Mouse (Mus musculus): ENCODE data around the gene Il22ra1.
A peak's percentile ranks its signal among the peaks of the same experiment; 100 is the strongest.

Il22ra1 gene

GRCm38 (mm10) chr4:135766976-135767375, 39.0 kb downstream of the Il22ra1 start:
- Histone ChIP-seq H3K27me3 (ENCODE audit: insufficient read depth, low read length) (peaks cover 4% of the 10 kb centered on the region), H3K36me3 (ENCODE audit: insufficient read depth, low read length) (no peaks in the 10 kb centered on the region), H3K9me3 (ENCODE audit: low read length) (no peaks in the 10 kb centered on the region), H3K4me1 (replicated peaks; ENCODE audit: low read depth, low read length) (peaks cover 49% of the 10 kb centered on the region), H3K4me3 (replicated peaks; ENCODE audit: low read length) (no peak overlapping the region)
- no peak for TF ChIP-seq CTCF (conservative IDR thresholded peaks at IDR 0.05; ENCODE audit: low read length)
- no peak for TF ChIP-seq POU5F1 (IDR thresholded peaks at IDR 0.05; ENCODE audit: borderline replicate concordance, low read length)
- TF ChIP-seq NANOG (IDR thresholded peaks at IDR 0.05; ENCODE audit: borderline replicate concordance, low read length), result no peak

GRCm38 (mm10) chr4:135768572-135769526, 40.9 kb downstream of the Il22ra1 start:
- Histone ChIP-seq H3K4me3 (replicated peaks; ENCODE audit: low read length) (no peak overlapping the region), H3K27me3 (ENCODE audit: insufficient read depth, low read length) (peaks cover 4% of the 10 kb centered on the region), H3K4me1 (replicated peaks; ENCODE audit: low read depth, low read length) (peaks cover 44% of the 10 kb centered on the region), H3K36me3 (ENCODE audit: insufficient read depth, low read length) (no peaks in the 10 kb centered on the region), H3K9me3 (ENCODE audit: low read length) (no peaks in the 10 kb centered on the region)
- TF ChIP-seq CTCF (conservative IDR thresholded peaks at IDR 0.05; ENCODE audit: low read length), result peak; percentile 56
- no peak for TF ChIP-seq POU5F1 (IDR thresholded peaks at IDR 0.05; ENCODE audit: borderline replicate concordance, low read length)
- no peak for TF ChIP-seq NANOG (IDR thresholded peaks at IDR 0.05; ENCODE audit: borderline replicate concordance, low read length)

- peaks cover 13% of the 10 kb centered on the region for H3K27me3 ChIP-seq (ENCODE audit: insufficient read depth, low read length)
- no peak overlapping the region for H3K4me3 ChIP-seq (replicated peaks; ENCODE audit: low read length)
- TF ChIP-seq POU5F1 (IDR thresholded peaks at IDR 0.05; ENCODE audit: borderline replicate concordance, low read length) (no peak), CTCF (conservative IDR thresholded peaks at IDR 0.05; ENCODE audit: low read length) (no peak), NANOG (IDR thresholded peaks at IDR 0.05; ENCODE audit: borderline replicate concordance, low read length) (no peak)
- no peaks in the 10 kb centered on the region for H3K9me3 ChIP-seq (ENCODE audit: low read length)
- no peaks in the 10 kb centered on the region for H3K36me3 ChIP-seq (ENCODE audit: insufficient read depth, low read length)
- peaks cover 44% of the 10 kb centered on the region for H3K4me1 ChIP-seq (replicated peaks; ENCODE audit: low read depth, low read length)
Measured at GRCm38 (mm10) chr4:135770611-135771305, 42.8 kb downstream of the Il22ra1 start.

GRCm38 (mm10) chr4:135771592-135771991, 43.6 kb downstream of the Il22ra1 start:
- Histone ChIP-seq H3K27me3 (ENCODE audit: insufficient read depth, low read length) (peaks cover 13% of the 10 kb centered on the region), H3K4me1 (replicated peaks; ENCODE audit: low read depth, low read length) (peaks cover 47% of the 10 kb centered on the region), H3K4me3 (replicated peaks; ENCODE audit: low read length) (no peak overlapping the region), H3K9me3 (ENCODE audit: low read length) (no peaks in the 10 kb centered on the region), H3K36me3 (ENCODE audit: insufficient read depth, low read length) (no peaks in the 10 kb centered on the region)
- TF ChIP-seq POU5F1 (IDR thresholded peaks at IDR 0.05; ENCODE audit: borderline replicate concordance, low read length) (no peak), CTCF (conservative IDR thresholded peaks at IDR 0.05; ENCODE audit: low read length) (no peak), NANOG (IDR thresholded peaks at IDR 0.05; ENCODE audit: borderline replicate concordance, low read length) (no peak)

- no peak overlapping the region for H3K4me3 ChIP-seq (replicated peaks; ENCODE audit: low read length)
- H3K36me3 ChIP-seq (ENCODE audit: insufficient read depth, low read length), result no peaks in the 10 kb centered on the region
- H3K27me3 ChIP-seq (ENCODE audit: insufficient read depth, low read length), result peaks cover 13% of the 10 kb centered on the region
- peaks cover 53% of the 10 kb centered on the region for H3K4me1 ChIP-seq (replicated peaks; ENCODE audit: low read depth, low read length)
- H3K9me3 ChIP-seq (ENCODE audit: low read length), result no peaks in the 10 kb centered on the region
- no peak for TF ChIP-seq CTCF (conservative IDR thresholded peaks at IDR 0.05; ENCODE audit: low read length)
- no peak for TF ChIP-seq POU5F1 (IDR thresholded peaks at IDR 0.05; ENCODE audit: borderline replicate concordance, low read length)
- TF ChIP-seq NANOG (IDR thresholded peaks at IDR 0.05; ENCODE audit: borderline replicate concordance, low read length), result no peak
Measured at GRCm38 (mm10) chr4:135772671-135773070, 44.7 kb downstream of the Il22ra1 start.

GRCm38 (mm10) chr4:135774496-135774895, 46.5 kb downstream of the Il22ra1 start:
- Histone ChIP-seq H3K36me3 (ENCODE audit: insufficient read depth, low read length) (no peaks in the 10 kb centered on the region), H3K4me1 (replicated peaks; ENCODE audit: low read depth, low read length) (peaks cover 45% of the 10 kb centered on the region), H3K27me3 (ENCODE audit: insufficient read depth, low read length) (peaks cover 13% of the 10 kb centered on the region), H3K9me3 (ENCODE audit: low read length) (no peaks in the 10 kb centered on the region), H3K4me3 (replicated peaks; ENCODE audit: low read length) (no peak overlapping the region)
- TF ChIP-seq CTCF (conservative IDR thresholded peaks at IDR 0.05; ENCODE audit: low read length) (no peak), NANOG (IDR thresholded peaks at IDR 0.05; ENCODE audit: borderline replicate concordance, low read length) (no peak), POU5F1 (IDR thresholded peaks at IDR 0.05; ENCODE audit: borderline replicate concordance, low read length) (no peak)

GRCm38 (mm10) chr4:135776850-135777249, 48.9 kb downstream of the Il22ra1 start:
- H3K4me1 ChIP-seq (replicated peaks; ENCODE audit: low read depth, low read length), result peaks cover 39% of the 10 kb centered on the region

GRCm38 (mm10) chr4:135779661-135780060, 51.7 kb downstream of the Il22ra1 start:
- no peaks in the 10 kb centered on the region for H3K9me3 ChIP-seq (ENCODE audit: low read length)
- H3K4me1 ChIP-seq (replicated peaks; ENCODE audit: low read depth, low read length), result peaks cover 27% of the 10 kb centered on the region
- TF ChIP-seq POU5F1 (IDR thresholded peaks at IDR 0.05; ENCODE audit: borderline replicate concordance, low read length) (no peak), NANOG (IDR thresholded peaks at IDR 0.05; ENCODE audit: borderline replicate concordance, low read length) (no peak), CTCF (conservative IDR thresholded peaks at IDR 0.05; ENCODE audit: low read length) (no peak)
- H3K4me3 ChIP-seq (replicated peaks; ENCODE audit: low read length), result no peak overlapping the region
- H3K36me3 ChIP-seq (ENCODE audit: insufficient read depth, low read length), result no peaks in the 10 kb centered on the region
- H3K27me3 ChIP-seq (ENCODE audit: insufficient read depth, low read length), result peaks cover 8% of the 10 kb centered on the region

More at GRCm38 (mm10) chr4:135776850-135777249, 48.9 kb downstream of the Il22ra1 start:
- Histone ChIP-seq H3K9me3 (ENCODE audit: low read length) (no peaks in the 10 kb centered on the region), H3K27me3 (ENCODE audit: insufficient read depth, low read length) (peaks cover 9% of the 10 kb centered on the region), H3K36me3 (ENCODE audit: insufficient read depth, low read length) (no peaks in the 10 kb centered on the region), H3K4me3 (replicated peaks; ENCODE audit: low read length) (peak overlapping the region; percentile 29; the same call in 1 of the 2 replicates)
- TF ChIP-seq NANOG (IDR thresholded peaks at IDR 0.05; ENCODE audit: borderline replicate concordance, low read length), result no peak
- no peak for TF ChIP-seq CTCF (conservative IDR thresholded peaks at IDR 0.05; ENCODE audit: low read length)
- no peak for TF ChIP-seq POU5F1 (IDR thresholded peaks at IDR 0.05; ENCODE audit: borderline replicate concordance, low read length)

Measured in E14TG2a.4 (cell line).